Mouse (Mus musculus) cerebellum, adult 2 months (tissue): ENCODE measurements at regions not wholly inside any gene's neighbourhood (a gene's known extent, or its start where the extent isn't known, plus 50 kb on each side); places are given as distances from the start of the nearest gene placed in this dataset.

Source experiments
- CTCF ChIP-seq: fragments of 200-500 bp; IDR thresholded peaks from 2 replicates; pipeline ENCODE4 v1.5.1; 2011; ENCODE audit warnings: low read depth, mild to moderate bottlenecking, control low read depth, low read length, moderate library complexity, borderline replicate concordance; ENCODE audit not compliant: insufficient read depth
- POLR2A ChIP-seq: fragments of 200-500 bp; IDR thresholded peaks from 2 replicates; pipeline ENCODE4 v1.6.1; 2011; ENCODE audit warnings: low read length, control low read depth, borderline replicate concordance; ENCODE audit not compliant: insufficient read depth

DNA sequence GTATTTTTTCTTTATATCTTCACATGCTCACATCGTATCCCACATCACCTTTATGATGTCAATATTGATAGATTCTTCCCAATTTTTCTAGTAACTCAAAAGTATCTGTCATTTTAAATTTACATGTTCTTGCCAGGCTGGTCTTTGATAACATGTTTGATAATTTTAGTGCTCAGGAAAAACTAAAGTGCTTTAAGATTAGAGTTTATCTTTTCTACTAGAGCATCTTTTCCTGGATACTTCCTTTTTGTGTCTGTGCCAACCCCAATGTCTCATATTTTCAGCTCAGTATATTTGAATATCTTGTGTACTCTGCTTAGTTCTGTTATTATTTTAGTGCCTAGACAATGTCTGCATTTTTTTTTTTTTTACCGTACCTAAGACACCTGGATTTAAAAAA, 170.2 kb upstream of the Nova1 start:
- TF ChIP-seq CTCF (no peak), POLR2A (no peak)
